Mouse (Mus musculus) heart, adult 9 months (tissue): ENCODE data around the gene Trpm3.
"Not testable (repeated sequence)": the region's sequence is repeated elsewhere in the genome, so short reads cannot be mapped to it uniquely, and the experiment has no call there.

Experiments
- DNase-seq, 2 experiments: peaks; one replicate each; pipeline ENCODE4 v3.0.0; 2022; ENCODE audit warnings: low spot score in 2 of 2

The Trpm3 gene

GRCm38 (mm10) chr19:22965470-22965869 is 826.6 kb downstream of the Trpm3 start:
- no peak for DNase-seq

DNA sequence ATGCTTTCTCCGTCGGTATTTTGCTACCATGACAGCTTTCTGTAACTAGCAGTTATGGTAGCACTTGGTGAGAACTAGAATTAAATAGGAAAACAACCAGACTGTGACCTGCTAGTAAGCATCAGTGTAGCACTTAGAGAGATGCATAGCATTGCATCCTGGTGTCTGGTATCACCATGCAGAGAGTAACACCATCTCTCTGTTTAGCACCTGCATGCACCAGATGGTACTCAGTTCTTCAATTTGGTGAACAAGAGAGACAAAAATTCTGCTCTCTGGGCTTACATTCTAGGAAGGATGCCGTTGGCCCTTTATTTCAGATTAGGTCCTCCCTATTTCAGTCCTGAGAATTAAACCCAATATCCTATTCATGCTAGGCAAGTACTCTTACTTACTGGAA is 834.4 kb downstream of the Trpm3 start:
- no peak for DNase-seq

DNA sequence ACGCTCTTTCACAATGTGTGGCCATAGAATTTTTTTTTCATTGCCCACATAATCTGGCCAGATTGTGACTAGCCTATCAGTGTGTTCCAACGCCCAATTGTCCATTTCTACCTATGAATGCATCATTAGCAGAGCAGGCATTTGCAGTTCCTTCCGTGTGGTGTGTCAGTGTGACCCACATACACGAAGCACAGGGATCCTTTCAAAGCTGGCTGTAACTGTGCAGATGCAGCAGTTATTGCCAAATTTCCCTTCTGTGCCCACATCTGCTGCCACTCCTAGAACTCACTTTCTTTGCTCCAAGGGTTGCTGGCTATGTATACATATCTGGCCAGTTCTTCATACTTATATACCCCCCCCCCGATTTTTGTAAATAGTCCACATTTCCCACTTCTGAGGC is 834.9 kb downstream of the Trpm3 start:
- DNase-seq, result no peak

DNA sequence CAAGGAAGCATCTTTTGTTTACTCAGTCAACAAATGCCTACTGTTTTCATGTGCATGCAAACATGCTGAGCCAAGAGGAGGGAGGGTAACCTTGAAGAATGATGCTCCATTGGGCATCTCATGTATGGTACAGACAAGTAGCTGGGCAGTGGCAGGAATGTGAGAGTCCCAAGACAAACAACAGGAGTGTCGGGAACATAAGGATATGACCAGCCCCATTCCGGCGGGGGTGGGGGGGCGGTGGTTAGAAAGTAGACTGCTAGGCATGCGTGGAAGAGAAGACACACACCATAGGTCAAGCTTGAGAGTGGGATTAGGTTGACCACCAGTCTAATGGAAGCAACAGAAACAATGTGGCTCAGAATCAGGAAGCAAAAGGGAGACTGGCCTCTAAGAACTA is 837.0 kb downstream of the Trpm3 start:
- DNase-seq, result no peak

DNA sequence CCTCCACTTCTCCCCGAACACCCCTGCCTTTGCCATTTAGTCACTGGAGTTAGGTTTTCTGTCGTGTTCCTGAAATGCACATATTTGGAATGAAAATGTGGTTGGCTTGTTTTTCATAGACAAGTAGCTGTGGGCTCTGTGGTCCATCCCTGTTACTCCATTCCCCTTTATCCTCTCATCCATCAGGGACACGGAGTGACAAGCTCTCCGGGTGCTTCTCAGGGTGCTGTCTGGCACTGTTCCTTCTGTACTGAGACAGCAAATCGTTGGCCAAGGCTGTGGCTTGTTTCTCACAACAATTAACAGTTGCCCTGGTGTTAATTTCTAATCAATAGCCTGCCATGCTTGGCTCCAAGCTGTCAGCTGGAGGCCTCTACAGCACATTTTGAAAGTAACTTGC is 838.7 kb downstream of the Trpm3 start:
- DNase-seq, result no peak

GRCm38 (mm10) chr19:22978763-22979162 is 839.9 kb downstream of the Trpm3 start:
- DNase-seq, result no peak

GRCm38 (mm10) chr19:22979191-22979590 is 840.3 kb downstream of the Trpm3 start:
- no peak for DNase-seq

DNA sequence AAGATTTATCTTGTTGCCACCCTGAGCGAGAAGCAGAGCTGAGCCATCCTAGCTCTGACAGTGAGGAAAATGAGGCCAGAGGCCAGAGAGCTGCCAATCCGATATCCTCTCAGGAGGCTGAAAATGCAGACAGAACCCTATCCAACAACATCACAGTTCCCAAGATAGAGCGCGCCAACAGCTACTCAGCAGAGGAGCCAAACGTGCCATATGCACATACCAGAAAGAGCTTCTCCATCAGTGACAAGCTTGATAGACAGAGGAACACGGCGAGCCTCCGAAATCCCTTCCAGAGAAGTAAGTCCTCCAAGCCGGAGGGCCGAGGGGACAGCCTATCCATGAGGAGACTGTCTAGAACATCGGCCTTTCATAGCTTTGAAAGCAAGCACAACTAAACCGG is 849.1 kb downstream of the Trpm3 start:
- no peak for DNase-seq

DNA sequence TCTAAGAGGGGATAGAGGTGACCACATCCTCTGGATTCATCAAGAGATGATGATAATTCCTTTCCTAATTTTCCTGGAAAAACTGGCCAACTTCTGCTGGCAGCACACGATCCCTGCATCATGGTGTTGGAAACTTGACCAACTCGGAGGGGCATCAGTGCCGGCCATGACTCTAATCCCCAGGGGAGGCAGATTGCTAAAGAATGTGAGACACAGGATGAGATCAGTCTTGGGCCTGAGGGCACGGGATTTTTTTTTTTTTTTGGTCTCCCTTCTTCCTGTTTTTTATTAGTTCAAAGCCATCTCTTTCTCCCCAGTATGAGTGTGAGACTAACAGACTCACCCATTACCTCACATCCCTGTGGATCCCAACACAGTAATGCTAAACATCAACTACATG is 855.1 kb downstream of the Trpm3 start:
- DNase-seq, result peak in 1 of 2 experiments; percentile 10

- DNase-seq, result peak in 1 of 2 experiments; percentile 19
Observed at GRCm38 (mm10) chr19:22994531-22994930, 855.7 kb downstream of the Trpm3 start.

DNA sequence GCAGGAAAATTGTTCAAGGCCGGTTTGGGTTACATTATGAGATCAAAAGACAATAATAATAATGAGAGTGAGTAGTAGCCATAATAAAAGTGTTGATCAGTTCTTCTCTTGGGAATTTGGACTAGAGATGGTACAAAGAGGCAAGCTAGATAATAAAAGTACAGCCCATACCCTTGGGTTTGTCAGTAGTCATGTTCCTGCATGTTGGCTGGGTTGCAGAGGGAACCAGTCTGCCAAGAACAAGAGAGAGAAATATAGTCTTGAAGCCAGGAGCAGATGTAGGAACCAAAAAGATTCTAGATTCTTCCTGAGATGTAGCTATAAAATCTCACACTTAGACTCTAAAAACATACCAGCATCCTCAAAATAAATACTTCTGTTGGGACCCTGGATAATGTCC is 861.4 kb downstream of the Trpm3 start:
- DNase-seq, result no peak

GRCm38 (mm10) chr19:23003861-23004260 is 865.0 kb downstream of the Trpm3 start:
- DNase-seq, result no peak

DNA sequence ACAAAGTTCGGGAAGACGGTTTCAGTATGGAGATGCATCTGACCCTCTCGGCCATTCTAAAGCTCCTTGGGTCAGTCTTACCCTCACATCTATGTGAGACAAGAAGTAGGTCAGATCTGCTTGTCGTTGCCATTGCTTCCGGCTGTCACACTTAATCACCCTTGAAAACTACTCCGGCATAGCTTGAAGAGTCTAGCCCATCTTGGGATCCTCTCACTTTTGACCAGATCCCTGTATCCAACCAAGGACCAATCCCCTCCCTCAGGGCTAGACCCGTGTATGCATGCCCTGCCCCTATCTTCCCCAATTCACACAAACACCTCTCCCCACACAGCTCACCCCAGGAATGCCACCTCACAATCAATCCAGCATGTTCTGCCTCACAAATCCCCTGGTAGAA is 867.0 kb downstream of the Trpm3 start:
- DNase-seq, result no peak

DNA sequence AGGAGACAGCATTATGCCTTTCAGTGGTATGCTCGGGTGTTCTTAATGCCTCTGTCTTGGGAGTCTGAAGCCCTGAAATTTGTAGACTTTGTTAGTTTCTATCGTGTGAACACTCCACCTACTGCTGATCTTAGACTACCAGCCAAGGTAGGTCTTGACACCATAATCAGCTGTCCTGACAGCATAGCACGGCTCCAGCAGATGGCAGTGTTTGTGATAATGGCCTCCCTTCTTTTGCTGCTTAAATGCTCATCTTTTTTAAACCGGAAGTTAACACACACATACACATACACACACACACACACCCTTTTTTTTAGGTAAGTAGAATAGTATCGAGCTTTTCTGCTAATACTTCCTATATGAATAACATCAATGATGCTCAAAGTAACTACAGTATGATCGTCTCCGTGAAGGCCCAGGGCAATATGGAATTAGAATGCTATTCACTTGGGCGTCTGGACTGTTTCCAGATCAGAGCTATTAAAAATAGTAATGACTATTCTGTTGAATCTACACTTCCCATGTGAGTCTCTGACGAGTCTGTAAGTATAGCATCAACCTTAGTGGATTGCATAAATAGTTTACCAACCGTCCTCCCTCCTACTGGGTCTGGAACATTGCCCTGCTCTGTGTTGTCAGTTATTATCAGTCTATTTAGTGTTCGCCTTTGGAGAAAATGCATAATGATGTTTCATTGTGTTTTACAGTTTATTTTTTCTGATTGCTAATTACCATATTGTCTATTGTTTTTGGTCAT is 867.8 kb downstream of the Trpm3 start:
- peak; percentile 27 to 62 for DNase-seq

- DNase-seq, result no peak
Observed at GRCm38 (mm10) chr19:23013695-23014094, 874.8 kb downstream of the Trpm3 start.

DNA sequence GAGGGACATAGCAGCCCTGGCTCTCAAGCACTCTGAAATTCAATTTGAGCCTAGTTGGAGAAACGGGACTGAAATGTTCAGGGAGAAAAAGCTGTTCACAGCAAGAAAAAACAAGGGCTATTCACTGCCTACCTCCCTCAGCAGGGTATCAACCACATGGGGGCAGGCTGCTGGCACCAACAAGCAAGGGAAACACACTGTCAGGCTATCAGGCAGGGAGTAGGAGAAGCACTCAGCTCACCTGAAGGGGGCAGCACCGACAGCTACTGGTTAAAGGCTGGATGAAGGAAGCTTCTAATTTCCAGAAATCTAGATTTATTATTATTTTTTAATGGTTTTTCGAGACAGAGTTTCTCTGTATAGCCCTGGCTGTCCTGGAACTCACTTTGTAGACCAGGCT is 876.7 kb downstream of the Trpm3 start:
- DNase-seq, result peak; percentile 54 to 64

- no peak for DNase-seq
Observed at GRCm38 (mm10) chr19:23018186-23018727, 879.4 kb downstream of the Trpm3 start.

- no peak for DNase-seq
Observed at GRCm38 (mm10) chr19:23022902-23023301, 884.1 kb downstream of the Trpm3 start.

DNA sequence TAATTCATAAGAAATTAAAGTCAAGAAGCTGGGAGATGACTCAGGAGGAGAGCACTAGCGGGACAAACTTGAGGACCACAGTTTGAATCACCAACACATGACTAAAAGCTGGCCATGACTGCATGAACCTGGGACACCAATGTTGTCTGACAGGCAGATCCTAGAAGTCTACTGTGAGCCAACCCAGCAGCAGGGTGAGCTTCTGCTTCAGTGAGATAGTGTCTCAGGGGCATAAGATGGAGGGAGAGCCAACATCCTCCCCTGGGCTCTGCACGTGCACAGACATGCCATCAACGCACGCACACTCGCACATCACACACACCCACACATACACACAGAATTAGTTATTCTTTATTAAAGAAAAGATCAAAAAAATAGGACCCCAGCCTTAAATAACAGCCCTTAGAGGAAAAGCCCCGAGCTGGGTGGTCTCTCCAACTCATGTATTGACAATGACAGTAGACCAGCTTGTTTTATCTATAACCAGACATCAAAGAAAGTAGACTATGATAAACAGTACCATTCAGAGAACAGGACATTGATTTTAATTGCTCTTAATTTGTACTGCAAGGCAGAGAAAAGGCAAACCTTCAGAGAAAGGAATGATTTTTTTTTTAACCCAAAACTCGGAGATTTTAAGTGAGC is 884.6 kb downstream of the Trpm3 start:
- no peak for DNase-seq

- DNase-seq, result no peak
Observed at GRCm38 (mm10) chr19:23024821-23025220, 886.0 kb downstream of the Trpm3 start.

DNA sequence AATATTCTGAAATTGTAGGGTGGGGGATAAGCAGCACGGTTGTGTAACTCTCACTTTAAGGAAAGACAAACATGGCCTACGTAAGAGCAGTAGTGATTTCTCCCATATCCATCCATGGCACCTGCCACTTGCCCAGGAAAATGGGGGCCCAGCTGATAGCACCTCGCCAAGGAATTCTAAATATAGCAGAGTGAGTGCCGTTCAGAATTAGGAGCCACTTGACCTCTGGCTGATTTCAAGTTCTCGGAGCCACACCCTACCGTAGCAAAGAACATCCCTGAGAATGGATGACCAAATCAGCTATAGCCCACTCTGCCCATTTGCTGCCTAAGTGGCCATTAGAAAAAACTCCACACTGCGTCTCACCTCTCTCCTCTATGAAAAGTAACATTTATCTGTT is 887.6 kb downstream of the Trpm3 start:
- peak; percentile 53 to 69 for DNase-seq

- DNase-seq, result no peak
Observed at GRCm38 (mm10) chr19:23028283-23028682, 889.4 kb downstream of the Trpm3 start.

- DNase-seq, result not testable (repeated sequence)
Observed at GRCm38 (mm10) chr19:23033343-23033742, 894.5 kb downstream of the Trpm3 start.
